Mouse (Mus musculus) embryonic facial prominence, embryonic 13.5 days (tissue): ENCODE results near the gene Gucy1b2. TPM values are rescaled to one million over a fixed set of nuclear protein-coding genes. Genes with fewer than 3 reads are reported as not detected.

Experiments
- ATAC-seq: fragments of 200-750 bp; cut with Nextera tagmentation; 2 replicates; pipeline ENCODE4 v1.8.0; 2017; ENCODE audit warnings: low read depth; ENCODE audit not compliant: insufficient number of reproducible peaks, insufficient read depth, low FRiP score, low TSS enrichment
- H3K27ac ChIP-seq: fragments of 300-500 bp; sonication (generic); 2 replicates; pipeline ENCODE4 v1.5.1; 2015; ENCODE audit warnings: moderate library complexity, mild to moderate bottlenecking, inconsistent platforms
- H3K27me3 ChIP-seq: fragments of 300-500 bp; sonication (generic); 2 replicates; pipeline ENCODE4 v1.6.1; 2015; ENCODE audit warnings: mild to moderate bottlenecking, inconsistent platforms
- H3K36me3 ChIP-seq: fragments of 300-500 bp; sonication (generic); 2 replicates; pipeline ENCODE4 v1.6.1; 2015; ENCODE audit warnings: mild to moderate bottlenecking, inconsistent platforms
- H3K4me1 ChIP-seq: fragments of 300-500 bp; sonication (generic); 2 replicates; pipeline ENCODE4 v1.6.1; 2015; ENCODE audit warnings: inconsistent platforms
- H3K4me2 ChIP-seq: fragments of 300-500 bp; sonication (generic); 2 replicates; pipeline ENCODE4 v1.6.1; 2015; ENCODE audit warnings: moderate library complexity, mild to moderate bottlenecking, inconsistent platforms
- H3K4me3 ChIP-seq: fragments of 300-500 bp; sonication (generic); 2 replicates; pipeline ENCODE4 v1.5.1; 2015; ENCODE audit warnings: mild to moderate bottlenecking, inconsistent platforms
- H3K9ac ChIP-seq: fragments of 300-500 bp; sonication (generic); 2 replicates; pipeline ENCODE4 v1.6.1; 2015; ENCODE audit warnings: mild to moderate bottlenecking, inconsistent platforms
- H3K9me3 ChIP-seq: fragments of 300-500 bp; sonication (generic); 2 replicates; pipeline ENCODE4 v1.6.1; 2016; ENCODE audit warnings: inconsistent platforms
- WGBS: fragments of 180-500 bp; shearing (Covaris S2); methylation state at CpG from one replicate; pipeline ENCODE4 v1.1.7; 2015; ENCODE audit warnings: mixed read lengths; 5-methylcytosine and 5-hydroxymethylcytosine counted together
- polyA plus RNA-seq: library from polyadenylated mRNA; unstranded; fragments of >200 nt; fragmentation: Nextera tagmentation; extraction: Ambion mirVana; gene quantifications from 2 replicates; pipeline ENCODE4 v1.2.1, GENCODE M21; 2015

Gucy1b2 gene
- polyA plus RNA-seq, 1 experiment from 2014 or later = 0.51 TPM

GRCm38 (mm10) chr14:62442971-62443370, 13.1 kb downstream of the Gucy1b2 start:
- Histone ChIP-seq H3K36me3 (no peaks in the 10 kb centered on the region), H3K4me2 (no peak overlapping the region), H3K9me3 (no peaks in the 10 kb centered on the region), H3K9ac (no peak overlapping the region), H3K27me3 (no peaks in the 10 kb centered on the region; the same call in 1 of the 2 replicates), H3K27ac (0 out of 2 replicates have a peak overlapping the region, but pooled peaks have one; percentile 44), H3K4me3 (no peak overlapping the region), H3K4me1 (peaks cover 11% of the 10 kb centered on the region)
- no peak for ATAC-seq
- 77% methylated on average over 1 of the region's 1 CpGs for WGBS

GRCm38 (mm10) chr14:62440036-62440435, 16.1 kb downstream of the Gucy1b2 start:
- Histone ChIP-seq H3K36me3 (no peaks in the 10 kb centered on the region), H3K9ac (no peak overlapping the region)

DNA sequence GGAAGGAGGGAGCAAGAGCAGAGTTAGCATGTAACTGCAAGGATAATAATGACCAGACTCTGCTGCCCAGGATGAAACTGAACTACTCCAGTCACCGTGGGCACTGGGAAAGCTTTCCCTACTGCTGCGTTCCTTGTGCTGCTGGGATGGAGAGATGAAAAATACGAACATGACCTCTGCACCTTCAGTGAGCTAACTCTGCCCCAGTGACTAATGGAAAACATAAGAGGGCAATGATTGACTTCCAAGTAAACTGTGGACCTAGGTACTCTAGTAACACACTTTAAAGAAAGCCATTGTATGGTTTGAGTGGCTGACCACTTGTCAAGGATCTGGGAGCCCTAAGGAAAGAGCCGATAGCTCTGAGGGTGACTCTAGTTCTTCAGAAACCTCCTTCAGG, 17.9 kb downstream of the Gucy1b2 start:
- Histone ChIP-seq H3K36me3 (no peaks in the 10 kb centered on the region), H3K9me3 (no peaks in the 10 kb centered on the region), H3K27ac (no peak overlapping the region), H3K4me3 (no peak overlapping the region), H3K27me3 (no peaks in the 10 kb centered on the region), H3K4me1 (no peaks in the 10 kb centered on the region), H3K9ac (no peak overlapping the region), H3K4me2 (no peak overlapping the region)
- no peak for ATAC-seq
- WGBS = 49% methylated on average over 4 of the region's 4 CpGs

More at GRCm38 (mm10) chr14:62440036-62440435, 16.1 kb downstream of the Gucy1b2 start:
- no peaks in the 10 kb centered on the region for H3K27me3 ChIP-seq
- H3K4me1 ChIP-seq = peaks cover 11% of the 10 kb centered on the region
- ATAC-seq = no peak
- H3K4me2 ChIP-seq = no peak overlapping the region
- no peak overlapping the region for H3K27ac ChIP-seq
- H3K9me3 ChIP-seq = no peaks in the 10 kb centered on the region
- no peak overlapping the region for H3K4me3 ChIP-seq

DNA sequence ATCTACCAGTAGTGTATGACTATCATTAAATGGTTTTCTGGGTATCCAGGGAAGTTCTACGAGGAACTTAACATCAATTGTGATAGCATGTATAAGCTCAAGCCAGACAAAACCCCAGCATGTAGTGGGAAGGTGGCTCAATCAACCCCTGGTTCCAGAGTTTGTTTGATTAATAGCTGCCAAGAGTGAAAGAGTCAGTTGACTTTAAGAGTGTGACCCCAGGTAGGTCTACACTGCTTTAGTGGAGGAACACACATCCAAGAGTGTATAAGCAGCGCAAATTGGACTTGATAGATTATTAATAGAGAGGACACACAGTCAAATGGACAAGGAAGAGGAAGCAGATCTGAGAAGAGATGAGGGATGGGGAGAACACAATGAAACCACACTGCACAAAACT, 18.3 kb downstream of the Gucy1b2 start:
- 85% methylated on average over 2 of the region's 2 CpGs for whole genome bisulfite sequencing
- Histone ChIP-seq H3K9ac (no peak overlapping the region), H3K36me3 (no peaks in the 10 kb centered on the region), H3K27ac (no peak overlapping the region), H3K4me2 (no peak overlapping the region), H3K4me1 (no peaks in the 10 kb centered on the region), H3K4me3 (no peak overlapping the region), H3K27me3 (no peaks in the 10 kb centered on the region), H3K9me3 (no peaks in the 10 kb centered on the region)
- no peak for ATAC-seq

DNA sequence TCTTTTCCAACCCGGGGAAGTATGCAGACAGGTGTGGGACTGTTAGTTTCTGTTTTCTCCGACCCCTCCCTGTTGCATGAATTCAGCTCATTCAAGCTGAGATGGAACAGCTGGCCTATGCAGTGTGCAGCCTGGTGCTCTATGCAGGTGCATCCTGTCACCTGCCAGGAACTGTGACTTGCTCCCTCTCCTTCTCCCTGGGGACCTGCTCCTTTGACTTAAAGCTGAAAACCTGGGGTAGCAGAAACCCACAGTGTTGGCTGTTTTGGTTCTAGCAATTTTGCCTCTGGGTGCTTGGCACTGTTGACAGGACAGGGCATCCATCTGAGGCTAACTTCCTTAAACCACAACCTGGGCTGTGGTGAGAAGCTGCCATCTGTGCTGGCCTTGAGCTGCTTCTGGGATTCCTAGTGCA, 30.8 kb downstream of the Gucy1b2 start:
- Histone ChIP-seq H3K36me3 (no peaks in the 10 kb centered on the region), H3K9ac (no peak overlapping the region), H3K4me3 (no peak overlapping the region), H3K9me3 (no peaks in the 10 kb centered on the region), H3K27ac (no peak overlapping the region), H3K4me1 (no peaks in the 10 kb centered on the region), H3K27me3 (no peaks in the 10 kb centered on the region), H3K4me2 (no peak overlapping the region)
- ATAC-seq = no peak
- 67% methylated on average over 2 of the region's 2 CpGs for WGBS

DNA sequence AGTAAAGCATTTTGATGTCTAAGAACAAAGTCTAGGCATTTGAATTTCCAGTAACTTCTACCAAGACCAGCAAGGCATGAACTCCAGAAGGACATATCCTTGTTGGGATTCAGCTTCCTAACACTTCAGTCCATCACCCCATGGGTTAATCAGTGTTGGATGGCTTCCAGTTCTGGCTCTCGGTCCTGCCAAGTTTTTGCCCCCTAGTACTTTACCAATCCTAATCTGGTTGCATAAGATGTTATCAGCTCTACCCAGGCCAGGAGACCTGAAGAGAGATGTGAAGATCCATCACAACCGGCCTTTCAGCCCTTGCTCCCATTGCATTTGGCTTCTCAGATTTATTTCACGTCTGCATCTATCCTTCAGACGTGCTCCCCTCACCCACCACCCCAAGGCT, 33.8 kb downstream of the Gucy1b2 start:
- no peak for ATAC-seq
- 66% methylated on average over 4 of the region's 4 CpGs for WGBS

DNA sequence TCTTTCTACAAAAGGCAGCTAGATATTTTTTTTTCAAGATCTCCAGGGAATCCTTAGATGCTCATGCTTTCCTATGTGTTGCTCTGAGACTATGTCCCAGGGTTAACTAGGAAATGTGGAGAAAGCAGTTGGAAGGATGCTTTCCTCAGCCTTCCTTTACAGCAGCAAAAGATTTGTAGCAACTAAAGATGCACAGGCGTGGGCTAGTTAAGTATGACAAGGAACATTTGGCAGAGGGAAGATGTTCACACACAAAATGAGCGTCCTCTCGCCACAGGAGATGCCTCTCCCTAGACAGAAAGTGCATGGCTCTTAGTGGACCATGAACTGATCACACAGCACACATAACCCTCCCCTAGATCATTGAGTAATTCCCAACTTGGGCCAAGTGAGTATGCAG, 38.6 kb downstream of the Gucy1b2 start:
- no peaks in the 10 kb centered on the region for H3K27me3 ChIP-seq

More for the DNA sequence above, 33.8 kb downstream of the Gucy1b2 start:
- Histone ChIP-seq H3K9ac (no peak overlapping the region), H3K9me3 (no peaks in the 10 kb centered on the region), H3K4me2 (no peak overlapping the region), H3K4me1 (no peaks in the 10 kb centered on the region), H3K36me3 (no peaks in the 10 kb centered on the region), H3K27me3 (no peaks in the 10 kb centered on the region), H3K27ac (no peak overlapping the region), H3K4me3 (no peak overlapping the region)

DNA sequence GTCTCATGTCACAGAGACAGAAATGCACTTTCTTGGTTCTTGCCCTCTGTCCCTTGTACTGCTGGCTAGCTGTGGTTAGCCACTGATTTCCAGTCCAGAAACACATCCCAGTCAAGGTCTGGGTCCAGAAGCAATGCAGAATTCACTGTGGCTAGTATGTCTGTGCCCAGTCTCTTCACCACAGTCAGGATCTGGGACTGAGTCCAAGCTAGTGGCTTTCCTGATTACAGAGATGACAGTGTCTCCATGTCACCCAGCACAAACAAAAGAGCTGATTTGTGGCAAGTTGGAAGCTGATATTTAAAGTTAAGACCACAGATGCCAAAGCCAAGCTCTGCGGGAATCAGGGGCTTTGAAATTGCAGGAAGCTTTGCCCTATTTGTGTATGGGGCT, 39.4 kb downstream of the Gucy1b2 start:
- no peak for ATAC-seq

More for the DNA sequence above, 38.6 kb downstream of the Gucy1b2 start:
- peaks cover 10% of the 10 kb centered on the region for H3K4me1 ChIP-seq
- WGBS = 84% methylated on average over 3 of the region's 3 CpGs
- no peak overlapping the region for H3K4me3 ChIP-seq
- H3K9ac ChIP-seq = no peak overlapping the region
- no peaks in the 10 kb centered on the region for H3K36me3 ChIP-seq
- no peak for ATAC-seq
- no peak overlapping the region for H3K27ac ChIP-seq
- no peaks in the 10 kb centered on the region for H3K9me3 ChIP-seq
- no peak overlapping the region for H3K4me2 ChIP-seq

DNA sequence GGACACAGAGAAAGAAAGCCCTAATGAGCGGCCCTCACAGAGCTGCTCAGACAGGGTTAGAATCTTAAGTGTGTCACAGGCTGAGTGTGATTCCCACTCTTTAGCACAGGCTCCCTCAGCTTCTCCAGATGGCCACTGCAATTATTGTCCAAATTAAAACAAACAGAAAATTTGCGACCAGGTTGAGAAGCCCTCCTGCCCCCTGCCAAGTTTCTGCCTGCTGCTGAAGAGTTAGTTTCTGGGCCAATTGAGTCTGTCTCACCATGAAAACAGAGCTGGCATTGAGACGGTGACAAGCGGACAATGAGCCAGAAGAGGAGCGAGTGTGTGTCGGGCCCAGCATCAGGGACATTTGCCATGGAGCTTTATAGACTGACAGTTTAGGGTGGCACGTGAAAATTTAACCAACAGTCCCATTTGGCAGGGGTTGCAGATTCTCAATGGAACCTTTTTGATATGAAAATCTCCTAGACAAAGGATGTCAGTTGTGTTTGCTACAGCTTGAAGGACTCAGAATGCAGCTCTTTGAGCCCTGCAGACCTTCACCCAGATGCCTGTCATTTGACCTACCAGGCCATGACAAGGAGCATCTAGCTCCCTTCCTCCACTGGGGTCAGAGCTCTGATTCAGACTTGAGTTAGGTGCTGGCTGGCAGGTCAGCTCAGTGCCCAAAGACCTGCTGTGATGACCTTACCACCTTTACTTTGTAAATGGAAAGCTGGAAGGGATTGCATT, 39.9 kb downstream of the Gucy1b2 start:
- ATAC-seq = no peak
- H3K9ac ChIP-seq = no peak overlapping the region
- H3K27ac ChIP-seq = no peak overlapping the region
- H3K4me1 ChIP-seq = peaks cover 10% of the 10 kb centered on the region
- H3K4me2 ChIP-seq = no peak overlapping the region
- H3K4me3 ChIP-seq = no peak overlapping the region
- H3K9me3 ChIP-seq = no peaks in the 10 kb centered on the region
- H3K27me3 ChIP-seq = no peaks in the 10 kb centered on the region
- H3K36me3 ChIP-seq = no peaks in the 10 kb centered on the region
- 68% methylated on average over 7 of the region's 7 CpGs for WGBS

More for the DNA sequence above, 39.4 kb downstream of the Gucy1b2 start:
- WGBS = 39% methylated on average over 1 of the region's 1 CpGs
- no peak overlapping the region for H3K9ac ChIP-seq
- H3K4me1 ChIP-seq = peaks cover 10% of the 10 kb centered on the region
- no peaks in the 10 kb centered on the region for H3K27me3 ChIP-seq
- H3K36me3 ChIP-seq = no peaks in the 10 kb centered on the region
- H3K27ac ChIP-seq = no peak overlapping the region
- H3K4me2 ChIP-seq = no peak overlapping the region
- no peaks in the 10 kb centered on the region for H3K9me3 ChIP-seq
- H3K4me3 ChIP-seq = no peak overlapping the region

GRCm38 (mm10) chr14:62395346-62395745, 60.7 kb downstream of the Gucy1b2 start:
- no peak for ATAC-seq
- no peak overlapping the region for H3K27ac ChIP-seq
- WGBS = 90% methylated on average over 2 of the region's 2 CpGs

DNA sequence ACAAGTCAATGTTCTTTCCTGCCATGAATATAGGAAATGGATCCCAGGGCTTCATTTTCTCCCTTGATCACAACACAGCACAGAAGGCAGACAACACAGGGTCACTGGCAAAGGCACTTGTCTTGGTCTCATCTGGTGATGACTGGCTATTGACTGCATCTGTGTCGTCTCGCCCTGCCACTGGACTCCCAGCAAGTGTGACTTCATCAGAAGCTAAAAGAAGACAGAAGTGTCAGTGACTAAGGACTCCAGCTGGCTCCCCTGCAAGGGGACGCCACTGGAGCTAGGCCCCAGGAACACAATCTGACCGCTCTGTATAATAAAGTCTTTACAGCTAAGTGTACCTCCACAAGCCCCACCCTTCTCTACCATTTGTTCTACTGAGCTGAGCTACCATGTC, 63.3 kb downstream of the Gucy1b2 start:
- Histone ChIP-seq H3K4me3 (no peak overlapping the region), H3K36me3 (no peaks in the 10 kb centered on the region), H3K9ac (no peak overlapping the region), H3K4me2 (no peak overlapping the region), H3K27me3 (no peaks in the 10 kb centered on the region), H3K9me3 (no peaks in the 10 kb centered on the region), H3K4me1 (peaks cover 26% of the 10 kb centered on the region), H3K27ac (no peak overlapping the region)
- 86% methylated on average over 4 of the region's 4 CpGs for WGBS
- ATAC-seq = no peak

More at GRCm38 (mm10) chr14:62395346-62395745, 60.7 kb downstream of the Gucy1b2 start:
- Histone ChIP-seq H3K9me3 (no peaks in the 10 kb centered on the region), H3K4me2 (no peak overlapping the region), H3K36me3 (no peaks in the 10 kb centered on the region), H3K4me3 (no peak overlapping the region), H3K27me3 (no peaks in the 10 kb centered on the region), H3K9ac (no peak overlapping the region), H3K4me1 (peaks cover 19% of the 10 kb centered on the region; the same call in 1 of the 2 replicates)

DNA sequence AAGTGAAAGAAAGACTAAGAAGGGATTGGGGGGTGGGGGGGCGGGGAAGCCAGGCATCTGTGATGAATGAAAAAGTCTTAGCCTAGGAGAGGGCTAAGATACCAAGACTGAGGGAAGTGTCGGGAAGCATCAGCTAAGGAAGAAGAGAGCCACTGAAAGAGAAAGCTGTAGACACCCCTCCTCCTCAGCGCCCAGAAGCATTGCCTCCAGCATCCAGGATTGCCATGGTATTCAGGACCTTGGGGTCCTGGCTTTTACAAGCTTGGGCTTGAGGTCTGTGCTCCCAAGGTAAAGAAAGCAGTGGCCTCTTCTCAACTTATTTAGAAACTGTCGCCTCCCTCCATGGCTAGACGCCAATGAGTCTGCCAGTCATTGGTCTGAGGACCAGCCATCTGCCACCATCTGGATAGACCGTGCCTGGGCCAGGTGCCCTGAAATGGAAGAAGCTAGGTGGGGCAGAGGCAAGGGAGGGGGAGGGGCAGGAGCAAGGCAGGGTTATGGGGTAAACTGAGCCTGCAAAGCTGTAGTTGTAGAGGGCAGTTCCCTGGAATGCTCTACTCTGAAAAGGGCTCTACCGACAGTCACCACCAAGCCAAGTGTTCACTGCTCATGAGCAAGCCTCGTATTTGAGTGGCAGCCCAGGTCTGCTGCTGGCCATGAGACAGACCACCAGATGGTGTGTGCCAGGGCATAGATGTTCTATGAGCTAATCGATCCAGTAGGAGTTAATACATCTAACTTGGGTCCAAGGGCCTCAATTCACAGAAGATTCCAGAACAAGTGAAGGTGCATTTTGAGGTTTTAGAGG, 66.2 kb downstream of the Gucy1b2 start:
- Histone ChIP-seq H3K9ac (no peak overlapping the region), H3K4me3 (no peak overlapping the region), H3K27ac (no peak overlapping the region), H3K4me1 (peaks cover 14% of the 10 kb centered on the region; the same call in 1 of the 2 replicates), H3K4me2 (no peak overlapping the region), H3K36me3 (no peaks in the 10 kb centered on the region), H3K9me3 (no peaks in the 10 kb centered on the region), H3K27me3 (no peaks in the 10 kb centered on the region)
- WGBS = 78% methylated on average over 9 of the region's 9 CpGs
- no peak for ATAC-seq
